Mouse (Mus musculus) forebrain, embryonic 12.5 days (tissue): ENCODE data around the gene Mrap2. TPM values are rescaled to one million over a fixed set of nuclear protein-coding genes. Genes with fewer than 3 reads are reported as not detected.

Experiments used
- ATAC-seq: fragments of 200-750 bp; cut with Nextera tagmentation; 2 replicates; pipeline ENCODE4 v1.8.0; 2017; ENCODE audit warnings: moderate TSS enrichment; ENCODE audit not compliant: low FRiP score
- H3K27ac ChIP-seq: fragments of 300-500 bp; sonication (generic); 2 replicates; pipeline ENCODE4 v1.5.1; 2016; ENCODE audit warnings: mild to moderate bottlenecking
- H3K27me3 ChIP-seq: fragments of 300-500 bp; sonication (generic); 2 replicates; pipeline ENCODE4 v1.6.1; 2016; ENCODE audit warnings: mild to moderate bottlenecking
- H3K36me3 ChIP-seq: fragments of 300-500 bp; sonication (generic); replicated peaks from 2 replicates; pipeline ENCODE4 v1.6.1; 2016; ENCODE audit warnings: mild to moderate bottlenecking
- H3K4me1 ChIP-seq: fragments of 300-500 bp; sonication (generic); 2 replicates; pipeline ENCODE4 v1.6.1; 2016
- H3K4me2 ChIP-seq: fragments of 300-500 bp; sonication (generic); 2 replicates; pipeline ENCODE4 v1.6.1; 2016; ENCODE audit warnings: mild to moderate bottlenecking, moderate library complexity
- H3K4me3 ChIP-seq: fragments of 300-500 bp; sonication (generic); replicated peaks from 2 replicates; pipeline ENCODE4 v1.5.1; 2016; ENCODE audit warnings: mild to moderate bottlenecking
- H3K9ac ChIP-seq: fragments of 300-500 bp; sonication (generic); 2 replicates; pipeline ENCODE4 v1.6.1; 2016; ENCODE audit warnings: mild to moderate bottlenecking
- H3K9me3 ChIP-seq: fragments of 300-500 bp; sonication (generic); 2 replicates; pipeline ENCODE4 v1.6.1; 2016
- WGBS: fragments of 180-500 bp; shearing (Covaris S2); methylation state at CpG from one replicate; pipeline ENCODE4 v1.1.7; 2016; 5-methylcytosine and 5-hydroxymethylcytosine counted together
- polyA plus RNA-seq: library from polyadenylated mRNA; unstranded; fragments of >200 nt; fragmentation: Nextera tagmentation; extraction: Ambion mirVana; gene quantifications from 2 replicates; pipeline ENCODE4 v1.2.1, GENCODE M21; 2016

Gene Mrap2
- polyA plus RNA-seq, 1 experiment from 2014 or later, result 0.09 TPM

DNA sequence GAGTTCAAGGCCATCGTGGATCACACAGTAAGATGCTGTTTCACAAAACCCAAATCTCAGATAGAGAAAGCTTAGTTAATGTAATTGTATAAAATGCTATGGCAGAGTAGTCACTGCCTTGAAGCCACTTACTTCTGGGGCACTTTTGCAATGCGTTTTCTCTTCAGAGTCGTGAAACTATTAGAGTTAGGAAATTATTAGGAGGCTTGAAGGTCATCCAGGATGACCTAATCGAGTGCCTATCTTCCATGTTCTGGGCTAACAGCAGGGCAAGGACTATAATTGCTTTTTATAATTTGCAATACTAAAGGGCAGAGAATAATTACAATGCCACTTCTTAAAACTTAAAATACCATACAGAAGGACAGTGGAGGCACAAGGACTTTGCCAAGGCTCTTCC is 43.2 kb downstream of the Mrap2 start:
- no peak overlapping the region for H3K4me3 ChIP-seq
- no peaks in the 10 kb centered on the region for H3K27me3 ChIP-seq
- 92% methylated on average over 4 of the region's 4 CpGs for WGBS
- no peak overlapping the region for H3K27ac ChIP-seq
- no peak for ATAC-seq
- H3K9me3 ChIP-seq, result 0 out of 2 replicates have a peak, but pooled peaks cover 5% of the 10 kb centered on the region
- H3K36me3 ChIP-seq, result peaks cover 28% of the 10 kb centered on the region
- H3K4me2 ChIP-seq, result no peak overlapping the region
- H3K4me1 ChIP-seq, result no peaks in the 10 kb centered on the region
- H3K9ac ChIP-seq, result no peak overlapping the region

DNA sequence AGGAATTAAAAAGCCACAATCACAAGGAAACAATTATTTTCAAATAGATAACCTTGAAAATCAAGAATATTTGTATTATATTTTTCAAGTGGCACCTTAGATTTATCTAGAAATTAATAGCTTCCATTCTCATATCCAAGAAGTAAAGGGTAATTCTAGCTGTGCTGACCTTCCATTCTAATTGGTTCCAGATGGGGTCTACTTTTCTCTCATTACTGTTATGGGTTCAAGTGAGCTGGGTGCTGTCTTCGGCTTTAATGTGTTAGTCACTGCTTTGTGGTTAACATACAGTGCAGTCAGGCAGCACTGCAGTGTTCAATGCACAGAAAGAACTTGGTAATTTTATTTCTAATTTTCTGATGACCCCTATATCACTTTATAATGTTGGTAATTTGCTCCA is 49.6 kb downstream of the Mrap2 start:
- Histone ChIP-seq H3K4me1 (no peaks in the 10 kb centered on the region), H3K9me3 (0 out of 2 replicates have a peak, but pooled peaks cover 5% of the 10 kb centered on the region), H3K36me3 (peaks cover 60% of the 10 kb centered on the region), H3K4me2 (no peak overlapping the region), H3K27me3 (no peaks in the 10 kb centered on the region), H3K4me3 (no peak overlapping the region), H3K27ac (no peak overlapping the region), H3K9ac (no peak overlapping the region)
- ATAC-seq, result no peak
- 96% methylated on average over 1 of the region's 1 CpGs for WGBS

DNA sequence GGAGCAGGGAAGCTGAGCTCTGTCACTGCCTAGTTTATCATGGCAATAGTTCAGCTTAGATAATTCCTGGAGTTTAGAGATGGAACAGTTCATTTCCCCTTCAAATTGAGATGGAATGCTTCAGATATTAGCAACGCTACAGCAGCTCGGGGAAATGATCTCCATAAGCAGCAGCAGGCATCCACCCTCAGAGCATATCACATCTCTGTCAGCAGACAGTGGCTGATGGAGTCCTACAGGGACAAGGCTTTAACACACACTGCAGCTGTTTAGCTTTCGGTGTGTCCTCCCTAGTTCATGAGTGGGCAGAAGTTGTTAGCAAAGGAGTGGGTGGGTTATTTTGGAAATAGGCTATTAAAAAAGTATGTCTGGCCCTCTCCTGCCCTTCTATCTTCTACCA is 53.2 kb downstream of the Mrap2 start:
- no peak overlapping the region for H3K4me2 ChIP-seq
- no peaks in the 10 kb centered on the region for H3K9me3 ChIP-seq
- no peaks in the 10 kb centered on the region for H3K27me3 ChIP-seq
- ATAC-seq, result no peak
- H3K27ac ChIP-seq, result no peak overlapping the region
- H3K36me3 ChIP-seq, result peaks cover 48% of the 10 kb centered on the region
- WGBS, result 94% methylated on average over 3 of the region's 3 CpGs
- H3K9ac ChIP-seq, result no peak overlapping the region
- no peak overlapping the region for H3K4me3 ChIP-seq
- no peaks in the 10 kb centered on the region for H3K4me1 ChIP-seq

DNA sequence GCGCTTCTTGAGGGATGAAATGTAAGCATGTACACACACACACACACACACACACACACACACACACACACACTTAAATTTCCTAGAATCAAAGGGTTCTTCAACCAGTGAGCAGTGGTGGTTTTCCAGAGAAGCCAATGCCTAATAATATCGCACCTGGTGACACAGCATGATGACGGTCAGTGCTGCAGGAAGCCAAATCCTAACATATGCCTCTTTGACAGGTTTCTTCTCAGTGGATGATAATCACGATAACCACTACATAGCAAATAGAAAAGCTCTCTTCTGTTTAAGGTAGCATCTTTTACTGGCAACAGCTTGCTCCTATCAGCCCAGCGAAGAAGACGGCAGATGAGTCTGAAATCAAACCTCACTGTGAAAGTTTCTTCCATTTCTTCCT is 53.9 kb downstream of the Mrap2 start:
- H3K9me3 ChIP-seq, result no peaks in the 10 kb centered on the region
- ATAC-seq, result no peak
- peaks cover 47% of the 10 kb centered on the region for H3K36me3 ChIP-seq
- 93% methylated on average over 6 of the region's 6 CpGs for WGBS
- H3K4me1 ChIP-seq, result no peaks in the 10 kb centered on the region
- no peak overlapping the region for H3K4me3 ChIP-seq
- H3K9ac ChIP-seq, result no peak overlapping the region
- H3K27me3 ChIP-seq, result no peaks in the 10 kb centered on the region
- H3K4me2 ChIP-seq, result no peak overlapping the region
- no peak overlapping the region for H3K27ac ChIP-seq

DNA sequence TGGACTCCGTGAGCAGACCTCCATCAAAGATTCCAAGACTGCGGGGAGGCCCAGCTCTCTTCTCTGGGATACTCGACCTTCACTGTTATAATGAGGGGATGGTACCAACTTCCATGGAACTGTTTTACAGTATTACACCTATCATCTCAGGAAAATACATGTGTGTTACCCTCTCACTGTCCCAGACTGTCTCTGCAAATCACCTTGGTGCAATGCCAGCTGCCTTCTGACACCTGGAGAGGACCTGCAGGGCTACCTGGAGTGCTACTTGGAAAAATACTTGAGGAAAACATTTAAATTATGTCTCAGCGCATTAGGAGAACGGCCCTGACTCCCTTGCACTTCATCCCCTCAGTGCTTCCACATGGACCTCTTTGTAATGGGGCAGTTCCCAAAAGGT is 56.3 kb downstream of the Mrap2 start:
- ATAC-seq, result no peak
- Histone ChIP-seq H3K4me2 (no peak overlapping the region), H3K9ac (no peak overlapping the region), H3K27me3 (no peaks in the 10 kb centered on the region), H3K27ac (no peak overlapping the region), H3K4me1 (no peaks in the 10 kb centered on the region), H3K4me3 (no peak overlapping the region), H3K36me3 (peaks cover 59% of the 10 kb centered on the region), H3K9me3 (no peaks in the 10 kb centered on the region)
- 93% methylated on average over 5 of the region's 5 CpGs for WGBS

DNA sequence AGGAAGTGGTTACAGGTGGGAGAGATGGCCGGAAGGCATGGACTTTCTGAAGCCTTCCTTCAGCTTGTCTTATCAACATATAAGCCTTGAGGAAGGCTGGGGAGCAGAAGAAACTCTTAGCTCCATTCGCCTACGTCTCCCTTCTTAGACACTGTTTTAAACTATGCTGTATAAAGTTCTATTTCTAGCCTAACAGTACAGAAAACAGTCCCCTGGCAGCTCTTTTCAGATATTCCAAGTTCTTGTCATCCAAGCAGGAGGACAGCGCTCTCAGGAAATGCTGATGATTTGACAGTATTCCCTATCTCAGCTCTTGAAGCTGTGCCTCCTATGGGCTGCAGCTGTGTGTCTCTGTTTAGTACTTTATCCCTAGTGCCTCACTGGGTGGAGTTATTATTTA is 56.8 kb downstream of the Mrap2 start:
- H3K9me3 ChIP-seq, result no peaks in the 10 kb centered on the region
- no peaks in the 10 kb centered on the region for H3K27me3 ChIP-seq
- H3K36me3 ChIP-seq, result peaks cover 62% of the 10 kb centered on the region
- H3K9ac ChIP-seq, result no peak overlapping the region
- 97% methylated on average over 4 of the region's 4 CpGs for WGBS
- no peaks in the 10 kb centered on the region for H3K4me1 ChIP-seq
- H3K4me2 ChIP-seq, result no peak overlapping the region
- ATAC-seq, result no peak
- H3K27ac ChIP-seq, result no peak overlapping the region
- H3K4me3 ChIP-seq, result no peak overlapping the region

DNA sequence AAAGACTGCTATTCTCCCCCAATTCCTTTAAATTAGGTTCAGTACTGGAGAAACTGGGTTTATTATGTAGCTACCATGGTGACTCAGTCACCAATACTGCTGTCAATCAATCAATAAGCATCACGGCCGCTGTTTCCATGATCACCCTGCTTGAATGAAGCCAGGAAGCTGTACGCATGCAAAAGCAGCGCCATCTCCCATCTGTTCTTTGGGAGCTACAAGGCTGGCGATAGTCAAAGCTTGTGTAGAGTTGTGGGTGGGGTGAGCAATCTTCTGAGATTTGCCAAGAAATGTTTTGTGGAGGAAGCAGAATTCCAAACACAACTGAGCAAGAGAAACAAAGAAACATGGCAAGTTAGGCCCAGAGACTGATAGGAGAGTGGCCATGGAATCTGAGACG is 58.3 kb downstream of the Mrap2 start:
- Histone ChIP-seq H3K9ac (no peak overlapping the region), H3K36me3 (peaks cover 64% of the 10 kb centered on the region), H3K27ac (no peak overlapping the region), H3K27me3 (no peaks in the 10 kb centered on the region), H3K4me1 (no peaks in the 10 kb centered on the region), H3K4me3 (no peak overlapping the region), H3K4me2 (no peak overlapping the region), H3K9me3 (no peaks in the 10 kb centered on the region)
- WGBS, result 92% methylated on average over 6 of the region's 6 CpGs
- no peak for ATAC-seq

DNA sequence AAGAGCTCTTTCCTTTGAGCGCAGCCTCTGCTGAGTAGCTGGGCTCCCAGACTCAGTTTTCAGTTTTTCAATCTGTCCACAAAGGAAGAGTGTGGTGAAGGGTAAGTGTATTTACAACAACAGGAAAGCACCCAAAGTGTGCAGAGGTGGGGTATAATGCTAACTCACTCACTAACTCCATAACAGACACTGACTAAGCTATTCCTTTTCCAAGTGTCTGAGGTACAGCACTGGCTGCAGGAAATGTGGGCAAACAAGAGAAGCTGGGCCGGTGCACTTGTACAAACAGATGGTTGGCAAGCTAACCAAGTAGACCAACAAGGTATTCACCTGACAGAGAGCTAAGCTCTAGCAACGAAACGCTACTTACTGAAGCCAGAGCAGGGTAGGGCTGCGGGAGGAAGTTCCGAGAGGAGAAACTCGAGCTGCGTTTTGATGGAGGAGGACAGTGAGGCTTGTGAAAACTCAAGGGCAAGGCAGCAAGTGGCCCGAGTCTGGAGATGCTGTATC is 66.8 kb downstream of the Mrap2 start:
- 95% methylated on average over 9 of the region's 9 CpGs for WGBS
- peaks cover 62% of the 10 kb centered on the region for H3K36me3 ChIP-seq
- no peak overlapping the region for H3K4me2 ChIP-seq

DNA sequence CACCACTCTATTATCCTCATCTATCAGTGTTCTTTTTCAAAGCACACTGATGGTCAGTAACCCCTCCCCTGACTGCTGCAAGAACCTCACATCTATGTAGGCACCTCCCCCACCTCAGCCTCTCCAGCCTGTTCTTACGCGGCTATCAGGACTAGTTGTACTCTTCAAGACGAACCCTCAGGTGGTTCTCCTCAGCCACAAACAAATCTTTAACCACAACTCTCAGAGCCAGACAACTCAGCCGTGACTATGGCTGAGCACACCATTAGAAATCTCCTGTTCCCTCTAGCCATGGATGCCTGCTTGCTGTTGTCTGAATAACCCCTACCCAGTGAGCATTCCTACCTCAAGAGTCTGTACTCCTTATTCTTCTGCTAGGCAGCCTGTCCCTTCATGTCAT is 69.1 kb downstream of the Mrap2 start:
- Histone ChIP-seq H3K36me3 (peaks cover 53% of the 10 kb centered on the region), H3K27ac (no peak overlapping the region), H3K9me3 (no peaks in the 10 kb centered on the region), H3K4me1 (no peaks in the 10 kb centered on the region), H3K4me3 (no peak overlapping the region), H3K4me2 (no peak overlapping the region), H3K27me3 (no peaks in the 10 kb centered on the region), H3K9ac (no peak overlapping the region)
- no peak for ATAC-seq
- 86% methylated on average over 4 of the region's 4 CpGs for WGBS

More for the DNA sequence above, 66.8 kb downstream of the Mrap2 start:
- Histone ChIP-seq H3K27ac (no peak overlapping the region), H3K4me1 (no peaks in the 10 kb centered on the region), H3K27me3 (no peaks in the 10 kb centered on the region), H3K9ac (no peak overlapping the region), H3K9me3 (no peaks in the 10 kb centered on the region), H3K4me3 (no peak overlapping the region)
- ATAC-seq, result no peak

Other genes with a start within 250 kb of the Mrap2 start
- 2.2 and 2.5 TPM in 2 replicates for gene Ripply2, start 128.8 kb upstream of the Mrap2 start, polyA plus RNA-seq
- 105 and 108 TPM in 2 replicates for gene Cyb5r4, start 122.3 kb upstream of the Mrap2 start, polyA plus RNA-seq
- gene Cep162, start 111.2 kb downstream of the Mrap2 start, polyA plus RNA-seq, result 12.3 and 12.7 TPM in 2 replicates